Mouse (Mus musculus): Measurements from ENCODE around the gene Clcn5. TPM values are rescaled to one million over a fixed set of nuclear protein-coding genes. Genes with fewer than 3 reads are reported as not detected.

Clcn5 gene
- polyA plus RNA-seq, 1 experiment from 2014 or later = 12.7 TPM

DNA sequence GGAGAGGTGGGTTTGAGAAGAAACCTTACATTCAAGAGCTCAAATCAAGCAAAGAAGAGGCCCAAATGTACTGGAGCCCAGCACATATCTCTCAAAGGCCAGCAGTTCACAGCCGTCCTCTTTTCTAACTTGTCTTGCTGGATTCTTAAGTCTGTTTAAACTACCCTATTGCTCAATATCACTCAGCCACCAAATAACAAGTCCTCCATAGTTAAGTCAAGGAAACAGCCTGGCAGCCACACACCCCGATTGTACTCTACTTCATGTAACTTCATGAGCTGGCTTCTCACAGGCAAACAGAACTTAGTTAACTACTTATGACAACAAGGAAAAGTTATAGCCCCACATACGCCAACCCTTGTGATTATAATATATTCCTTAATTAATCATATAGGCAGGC is 59.4 kb downstream of the Clcn5 start:
- H3K4me2 ChIP-seq (ENCODE audit: low read depth, low read length) = no peak overlapping the region
- no peak for ATAC-seq (ENCODE audit: insufficient read depth, low FRiP score)
- no peak overlapping the region for H3K4me3 ChIP-seq (replicated peaks; ENCODE audit: low read length)
- no peak overlapping the region for H3K9ac ChIP-seq (ENCODE audit: low read length)
- H3K36me3 ChIP-seq (ENCODE audit: control insufficient read depth, insufficient read depth, low read length) = no peaks in the 10 kb centered on the region
- H3K4me1 ChIP-seq (ENCODE audit: control insufficient read depth, insufficient read depth, low read length) = no peaks in the 10 kb centered on the region
- H3K27me3 ChIP-seq (ENCODE audit: control insufficient read depth, insufficient read depth, low read length) = no peaks in the 10 kb centered on the region
- H3K9me3 ChIP-seq (replicated peaks; ENCODE audit: control insufficient read depth, low read length) = no peaks in the 10 kb centered on the region
- 55% methylated on average over 3 of the region's 3 CpGs for WGBS
- no peak overlapping the region for H3K27ac ChIP-seq (ENCODE audit: low read length)

DNA sequence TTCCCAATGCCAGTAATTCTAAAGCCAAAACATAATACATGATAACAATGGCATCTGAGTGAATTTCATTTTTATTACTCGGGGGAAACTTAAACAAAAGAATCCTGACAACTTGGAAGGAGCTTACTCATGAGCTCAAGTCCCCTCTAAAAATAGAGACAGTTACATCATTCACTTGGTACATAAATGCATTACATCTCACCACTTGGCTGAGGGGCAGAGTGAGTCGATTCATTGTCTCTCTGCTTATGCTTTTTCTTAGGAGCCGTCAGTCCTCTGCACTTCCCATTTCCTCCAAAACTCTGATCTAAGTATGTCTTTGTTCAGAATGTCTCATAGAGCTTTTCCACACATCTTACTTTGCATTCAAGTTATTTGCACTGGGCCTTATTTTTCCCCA is 63.1 kb downstream of the Clcn5 start:
- no peak overlapping the region for H3K4me3 ChIP-seq (replicated peaks; ENCODE audit: low read length)
- 60% methylated on average over 3 of the region's 3 CpGs for WGBS
- no peak for ATAC-seq (ENCODE audit: insufficient read depth, low FRiP score)

DNA sequence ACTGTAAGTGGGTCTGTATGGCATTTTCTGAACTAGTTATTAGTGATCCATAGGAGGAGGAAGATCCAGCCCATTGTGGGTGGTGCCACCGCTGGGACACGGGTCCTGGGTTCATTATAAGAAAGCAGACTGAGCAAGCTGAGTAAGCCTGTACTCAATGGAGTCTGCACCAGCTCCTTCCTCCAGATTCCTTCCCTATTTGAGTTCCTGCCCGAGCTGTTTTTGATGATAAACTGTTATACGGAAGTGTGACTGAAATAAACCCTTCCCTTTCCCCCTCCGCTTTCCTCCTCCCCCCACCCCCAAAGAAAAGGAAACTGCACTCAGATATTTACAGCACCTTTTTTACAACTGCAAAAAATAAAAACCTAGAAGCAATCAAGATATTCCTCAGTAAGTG is 115.1 kb downstream of the Clcn5 start:
- Histone ChIP-seq H3K27me3 (ENCODE audit: control insufficient read depth, insufficient read depth, low read length) (no peaks in the 10 kb centered on the region), H3K9ac (ENCODE audit: low read length) (no peak overlapping the region), H3K4me3 (replicated peaks; ENCODE audit: low read length) (no peak overlapping the region), H3K36me3 (ENCODE audit: control insufficient read depth, insufficient read depth, low read length) (no peaks in the 10 kb centered on the region), H3K4me2 (ENCODE audit: low read depth, low read length) (no peak overlapping the region), H3K27ac (ENCODE audit: low read length) (no peak overlapping the region), H3K4me1 (ENCODE audit: control insufficient read depth, insufficient read depth, low read length) (no peaks in the 10 kb centered on the region), H3K9me3 (replicated peaks; ENCODE audit: control insufficient read depth, low read length) (no peaks in the 10 kb centered on the region)
- no peak for ATAC-seq (ENCODE audit: insufficient read depth, low FRiP score)
- 67% methylated on average over 5 of the region's 5 CpGs for WGBS

More for the DNA sequence above, 63.1 kb downstream of the Clcn5 start:
- Histone ChIP-seq H3K9ac (ENCODE audit: low read length) (no peak overlapping the region), H3K27ac (ENCODE audit: low read length) (no peak overlapping the region), H3K4me1 (ENCODE audit: control insufficient read depth, insufficient read depth, low read length) (no peaks in the 10 kb centered on the region), H3K36me3 (ENCODE audit: control insufficient read depth, insufficient read depth, low read length) (no peaks in the 10 kb centered on the region), H3K4me2 (ENCODE audit: low read depth, low read length) (no peak overlapping the region), H3K27me3 (ENCODE audit: control insufficient read depth, insufficient read depth, low read length) (no peaks in the 10 kb centered on the region), H3K9me3 (replicated peaks; ENCODE audit: control insufficient read depth, low read length) (no peaks in the 10 kb centered on the region)

DNA sequence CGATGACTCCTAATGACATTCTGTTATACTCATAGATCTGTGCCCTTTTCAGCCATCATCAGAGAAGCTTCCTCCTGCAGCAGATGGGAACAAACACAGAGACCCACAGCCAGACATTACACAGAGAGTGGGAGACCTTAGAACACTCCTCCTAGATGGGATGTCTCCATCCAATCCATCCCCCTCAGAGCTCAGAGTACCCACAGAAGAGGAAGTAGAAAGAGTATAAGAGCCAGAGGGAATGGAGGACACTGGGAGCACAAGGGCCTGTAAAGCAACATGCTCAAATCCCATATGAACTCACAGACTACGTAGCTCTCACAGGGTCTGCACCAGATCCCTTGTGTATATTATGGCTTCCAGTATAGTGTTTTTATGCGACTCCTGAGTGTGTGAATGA is 115.6 kb downstream of the Clcn5 start:
- Histone ChIP-seq H3K36me3 (ENCODE audit: control insufficient read depth, insufficient read depth, low read length) (no peaks in the 10 kb centered on the region), H3K9ac (ENCODE audit: low read length) (no peak overlapping the region), H3K27ac (ENCODE audit: low read length) (no peak overlapping the region), H3K9me3 (replicated peaks; ENCODE audit: control insufficient read depth, low read length) (no peaks in the 10 kb centered on the region), H3K4me3 (replicated peaks; ENCODE audit: low read length) (no peak overlapping the region), H3K4me1 (ENCODE audit: control insufficient read depth, insufficient read depth, low read length) (no peaks in the 10 kb centered on the region), H3K27me3 (ENCODE audit: control insufficient read depth, insufficient read depth, low read length) (no peaks in the 10 kb centered on the region), H3K4me2 (ENCODE audit: low read depth, low read length) (no peak overlapping the region)
- no peak for ATAC-seq (ENCODE audit: insufficient read depth, low FRiP score)
- WGBS = 80% methylated on average over 3 of the region's 3 CpGs

DNA sequence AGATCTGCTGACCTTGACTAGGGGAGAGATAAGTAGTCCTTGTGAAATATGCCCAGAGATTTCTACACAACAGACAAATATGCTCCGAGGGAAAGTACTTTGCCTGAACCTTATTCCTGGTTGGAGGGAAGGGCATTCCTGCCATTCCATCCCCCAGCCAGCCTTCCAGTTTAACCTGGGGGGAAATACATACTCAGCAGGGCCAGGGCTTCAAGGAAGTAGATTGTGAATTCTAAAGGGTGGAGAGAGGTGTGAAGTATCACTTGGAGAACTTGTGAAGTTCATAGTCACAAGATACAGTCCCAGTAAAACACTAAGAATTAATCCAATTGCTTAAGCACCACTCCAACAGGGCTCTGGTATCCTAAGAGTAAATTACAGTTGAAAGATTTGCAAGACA is 121.3 kb downstream of the Clcn5 start:
- Histone ChIP-seq H3K27ac (ENCODE audit: low read length) (no peak overlapping the region), H3K4me2 (ENCODE audit: low read depth, low read length) (no peak overlapping the region), H3K36me3 (ENCODE audit: control insufficient read depth, insufficient read depth, low read length) (no peaks in the 10 kb centered on the region), H3K27me3 (ENCODE audit: control insufficient read depth, insufficient read depth, low read length) (no peaks in the 10 kb centered on the region), H3K4me3 (replicated peaks; ENCODE audit: low read length) (no peak overlapping the region), H3K4me1 (ENCODE audit: control insufficient read depth, insufficient read depth, low read length) (no peaks in the 10 kb centered on the region), H3K9ac (ENCODE audit: low read length) (no peak overlapping the region), H3K9me3 (replicated peaks; ENCODE audit: control insufficient read depth, low read length) (no peaks in the 10 kb centered on the region)
- no peak for ATAC-seq (ENCODE audit: insufficient read depth, low FRiP score)
- WGBS = 30% methylated on average over 1 of the region's 1 CpGs

DNA sequence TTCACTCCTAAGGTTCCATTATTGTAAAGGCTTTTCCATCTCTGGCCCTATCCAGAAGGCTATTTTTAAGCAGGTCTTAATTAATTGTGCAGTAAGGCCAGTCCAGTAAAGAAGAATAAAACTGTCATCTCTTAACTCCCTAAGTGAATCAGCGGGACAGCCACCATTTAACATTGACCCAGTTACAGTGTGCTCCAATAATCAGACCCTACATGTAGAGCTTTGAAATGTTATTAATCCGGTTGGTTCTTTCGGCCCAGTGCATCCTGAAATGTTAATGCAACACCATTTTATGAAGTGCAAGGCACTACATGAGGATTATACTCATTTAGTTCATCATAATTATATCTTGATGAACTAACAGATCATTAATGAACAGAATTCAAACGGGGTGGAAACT is 128.3 kb downstream of the Clcn5 start:
- Histone ChIP-seq H3K9me3 (replicated peaks; ENCODE audit: control insufficient read depth, low read length) (no peaks in the 10 kb centered on the region), H3K4me3 (replicated peaks; ENCODE audit: low read length) (no peak overlapping the region)

DNA sequence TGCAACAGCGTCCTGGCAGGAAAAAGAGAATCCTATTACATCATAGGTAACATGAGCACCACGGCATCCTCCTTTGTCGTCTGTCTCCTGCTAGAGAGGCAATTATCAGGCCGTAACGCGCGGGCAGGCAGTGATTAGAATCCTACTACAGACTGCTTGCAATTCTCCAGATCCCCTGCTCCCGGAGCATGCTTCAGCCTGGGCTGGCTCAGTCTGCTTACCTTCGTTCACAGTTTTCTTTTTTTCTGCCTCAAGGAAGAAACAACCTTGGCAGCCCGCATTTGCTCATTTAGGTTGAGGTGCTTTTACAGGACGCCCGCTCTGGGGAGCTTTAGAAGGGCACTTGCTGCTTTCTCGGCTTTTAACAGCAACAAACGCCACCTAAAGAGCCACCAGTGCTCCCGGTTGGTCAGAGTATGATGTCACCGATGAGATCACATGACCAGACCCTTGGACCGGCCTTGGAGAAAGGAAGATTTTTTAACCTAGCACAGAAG is 130.8 kb downstream of the Clcn5 start:
- Histone ChIP-seq H3K4me2 (ENCODE audit: low read depth, low read length) (peak overlapping the region; percentile 53), H3K9ac (ENCODE audit: low read length) (peak overlapping the region; percentile 60), H3K4me1 (ENCODE audit: control insufficient read depth, insufficient read depth, low read length) (no peaks in the 10 kb centered on the region), H3K9me3 (replicated peaks; ENCODE audit: control insufficient read depth, low read length) (no peaks in the 10 kb centered on the region), H3K27ac (ENCODE audit: low read length) (peak overlapping the region; percentile 77), H3K4me3 (replicated peaks; ENCODE audit: low read length) (peak overlapping the region; percentile 46), H3K27me3 (ENCODE audit: control insufficient read depth, insufficient read depth, low read length) (no peaks in the 10 kb centered on the region), H3K36me3 (ENCODE audit: control insufficient read depth, insufficient read depth, low read length) (no peaks in the 10 kb centered on the region)
- ATAC-seq (ENCODE audit: insufficient read depth, low FRiP score) = peak; percentile 78; the same call in 1 of the 2 replicates
- 17% methylated on average over 17 of the region's 17 CpGs for WGBS

More for the DNA sequence above, 128.3 kb downstream of the Clcn5 start:
- WGBS = 91% methylated on average over 4 of the region's 4 CpGs
- H3K4me1 ChIP-seq (ENCODE audit: control insufficient read depth, insufficient read depth, low read length) = no peaks in the 10 kb centered on the region
- no peak overlapping the region for H3K27ac ChIP-seq (ENCODE audit: low read length)
- H3K9ac ChIP-seq (ENCODE audit: low read length) = no peak overlapping the region
- no peaks in the 10 kb centered on the region for H3K36me3 ChIP-seq (ENCODE audit: control insufficient read depth, insufficient read depth, low read length)
- H3K27me3 ChIP-seq (ENCODE audit: control insufficient read depth, insufficient read depth, low read length) = no peaks in the 10 kb centered on the region
- H3K4me2 ChIP-seq (ENCODE audit: low read depth, low read length) = no peak overlapping the region
- no peak for ATAC-seq (ENCODE audit: insufficient read depth, low FRiP score)

DNA sequence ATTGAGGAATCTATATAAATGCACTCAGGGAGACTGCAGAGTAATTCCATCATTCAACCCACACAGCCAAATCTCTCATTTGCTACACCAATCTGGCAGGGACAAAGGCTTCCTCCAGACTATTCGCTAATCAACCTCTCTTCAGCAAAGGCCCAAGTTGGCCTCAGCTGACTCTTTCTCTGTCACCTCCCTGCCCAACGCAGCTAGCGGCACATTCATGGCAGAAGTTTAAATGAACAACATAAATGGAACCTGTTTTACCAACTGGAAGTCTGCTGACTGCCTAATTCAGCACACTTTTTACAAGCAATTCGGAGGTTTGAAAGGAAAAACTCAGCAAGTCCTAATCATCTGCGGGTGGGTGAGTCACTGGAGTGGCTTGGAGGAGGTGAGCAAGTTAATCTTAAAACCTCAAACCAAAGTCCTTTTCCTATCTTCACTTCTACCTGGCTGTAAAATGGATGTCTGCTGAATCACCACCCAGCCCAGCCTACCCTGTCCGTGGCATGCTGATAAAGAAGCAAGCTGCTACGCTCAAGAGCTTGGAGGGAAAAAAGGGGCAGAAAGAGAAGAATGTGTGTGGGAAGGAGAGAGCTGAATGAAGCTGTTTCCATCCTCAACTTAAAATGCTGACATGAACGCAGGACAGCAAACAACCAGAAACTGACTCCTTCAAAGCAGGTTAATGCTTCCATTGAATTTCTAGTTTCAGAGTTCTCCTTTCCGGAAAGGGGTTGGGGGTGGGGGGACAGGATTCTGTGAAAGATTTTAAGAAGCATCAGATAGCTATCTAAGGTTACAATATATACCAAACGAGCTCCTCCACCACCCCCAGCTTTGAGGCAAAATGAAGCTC is 131.5 kb downstream of the Clcn5 start:
- no peaks in the 10 kb centered on the region for H3K9me3 ChIP-seq (replicated peaks; ENCODE audit: control insufficient read depth, low read length)
- peak overlapping the region; percentile 46 for H3K4me3 ChIP-seq (replicated peaks; ENCODE audit: low read length)
- no peaks in the 10 kb centered on the region for H3K4me1 ChIP-seq (ENCODE audit: control insufficient read depth, insufficient read depth, low read length)
- peak overlapping the region; percentile 77 for H3K27ac ChIP-seq (ENCODE audit: low read length)
- peak overlapping the region; percentile 53 for H3K4me2 ChIP-seq (ENCODE audit: low read depth, low read length)
- peak overlapping the region; percentile 60 for H3K9ac ChIP-seq (ENCODE audit: low read length)
- WGBS = 36% methylated on average over 10 of the region's 10 CpGs
- no peaks in the 10 kb centered on the region for H3K36me3 ChIP-seq (ENCODE audit: control insufficient read depth, insufficient read depth, low read length)
- ATAC-seq (ENCODE audit: insufficient read depth, low FRiP score) = peak; percentile 83; the same call in 1 of the 2 replicates
- no peaks in the 10 kb centered on the region for H3K27me3 ChIP-seq (ENCODE audit: control insufficient read depth, insufficient read depth, low read length)

DNA sequence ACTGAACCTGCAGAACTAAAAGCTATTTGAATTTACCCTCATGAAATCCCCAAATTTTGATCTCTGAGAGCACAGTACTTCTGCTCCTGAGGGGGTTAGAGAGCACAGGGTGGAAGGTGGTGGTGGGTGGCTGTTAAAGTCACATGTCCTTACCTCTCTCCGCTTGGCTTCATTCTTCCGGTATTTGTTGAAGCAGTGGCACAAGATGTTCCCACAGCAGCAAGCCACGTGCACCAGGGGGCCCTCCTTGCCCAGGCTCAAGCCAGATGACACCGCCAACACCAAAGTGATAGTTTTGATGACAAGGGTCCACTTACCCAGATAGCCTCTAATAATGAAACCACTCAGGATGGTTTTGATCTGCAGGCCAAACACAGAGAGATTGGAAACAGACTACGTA is 149.0 kb downstream of the Clcn5 start:
- 94% methylated on average over 5 of the region's 5 CpGs for WGBS
- Histone ChIP-seq H3K36me3 (ENCODE audit: control insufficient read depth, insufficient read depth, low read length) (no peaks in the 10 kb centered on the region), H3K4me3 (replicated peaks; ENCODE audit: low read length) (no peak overlapping the region), H3K4me1 (ENCODE audit: control insufficient read depth, insufficient read depth, low read length) (no peaks in the 10 kb centered on the region), H3K9me3 (replicated peaks; ENCODE audit: control insufficient read depth, low read length) (no peaks in the 10 kb centered on the region), H3K27ac (ENCODE audit: low read length) (no peak overlapping the region), H3K4me2 (ENCODE audit: low read depth, low read length) (no peak overlapping the region), H3K27me3 (ENCODE audit: control insufficient read depth, insufficient read depth, low read length) (no peaks in the 10 kb centered on the region), H3K9ac (ENCODE audit: low read length) (no peak overlapping the region)
- ATAC-seq (ENCODE audit: insufficient read depth, low FRiP score) = no peak

Measured in stomach, embryonic 16.5 days (tissue).